Mouse (Mus musculus) fat pad, adult 2 months (tissue): Measurements from ENCODE around the gene Gns.

Experiments used
- DNase-seq: peaks from one replicate; pipeline ENCODE4 v3.0.0-alpha.2; 2011; ENCODE audit warnings: low read depth, low spot score; ENCODE audit errors: extremely low read depth

Gene Gns

GRCm38 (mm10) chr10:121429089-121429488 is 64.2 kb downstream of the Gns start:
- no peak for DNase-seq

DNA sequence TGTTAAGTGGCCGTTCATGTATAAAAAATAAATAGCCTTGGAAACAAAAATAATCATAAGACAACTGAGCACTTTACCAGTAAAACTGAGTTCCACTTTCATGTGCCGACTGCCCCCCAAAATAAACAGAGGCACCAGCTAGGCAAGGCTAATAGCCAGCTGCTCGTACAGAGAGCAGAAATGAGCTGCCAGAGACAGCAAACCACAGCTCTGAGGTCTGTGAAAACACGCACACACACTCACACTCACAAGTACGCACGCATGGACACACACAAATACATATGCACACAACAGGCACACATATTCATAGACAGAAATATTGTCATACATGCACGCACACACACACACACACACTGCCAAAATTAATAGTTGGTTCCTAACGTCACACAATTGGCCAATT is 64.7 kb downstream of the Gns start:
- DNase-seq, result no peak

DNA sequence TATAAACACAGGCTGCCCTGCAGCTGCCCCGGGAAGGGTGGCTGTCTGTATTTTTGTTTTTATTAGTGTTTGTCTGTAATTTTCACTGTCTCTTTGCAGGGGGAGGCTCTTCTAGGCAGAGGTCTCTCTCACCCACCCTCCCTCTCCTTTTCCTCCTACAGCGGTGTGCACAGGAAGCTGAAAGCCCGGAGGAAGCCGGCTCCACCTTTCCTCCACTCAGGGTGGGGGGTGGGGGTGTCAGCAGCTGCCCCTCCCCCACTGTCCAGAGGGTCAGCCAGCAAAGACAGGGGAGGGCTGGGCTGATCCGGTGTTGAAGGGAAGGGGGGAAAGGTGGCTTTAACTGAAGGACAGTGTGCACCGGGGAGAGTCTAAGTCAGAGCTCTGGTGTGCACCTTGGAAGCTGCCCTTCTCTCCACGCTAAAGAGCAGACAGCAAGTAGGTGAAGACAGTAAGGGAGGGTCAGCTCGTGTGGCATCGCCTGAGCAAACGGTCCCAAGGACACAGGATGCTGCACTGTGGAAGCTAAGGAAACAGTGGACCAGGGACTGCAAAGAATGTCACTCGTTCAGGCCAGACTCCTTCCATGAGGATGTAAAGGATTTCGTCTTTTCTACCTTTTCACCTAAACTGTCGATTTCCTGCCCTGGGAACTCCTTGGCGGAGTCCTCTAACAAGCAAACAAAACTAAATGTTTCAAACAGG is 65.2 kb downstream of the Gns start:
- DNase-seq, result no peak

DNA sequence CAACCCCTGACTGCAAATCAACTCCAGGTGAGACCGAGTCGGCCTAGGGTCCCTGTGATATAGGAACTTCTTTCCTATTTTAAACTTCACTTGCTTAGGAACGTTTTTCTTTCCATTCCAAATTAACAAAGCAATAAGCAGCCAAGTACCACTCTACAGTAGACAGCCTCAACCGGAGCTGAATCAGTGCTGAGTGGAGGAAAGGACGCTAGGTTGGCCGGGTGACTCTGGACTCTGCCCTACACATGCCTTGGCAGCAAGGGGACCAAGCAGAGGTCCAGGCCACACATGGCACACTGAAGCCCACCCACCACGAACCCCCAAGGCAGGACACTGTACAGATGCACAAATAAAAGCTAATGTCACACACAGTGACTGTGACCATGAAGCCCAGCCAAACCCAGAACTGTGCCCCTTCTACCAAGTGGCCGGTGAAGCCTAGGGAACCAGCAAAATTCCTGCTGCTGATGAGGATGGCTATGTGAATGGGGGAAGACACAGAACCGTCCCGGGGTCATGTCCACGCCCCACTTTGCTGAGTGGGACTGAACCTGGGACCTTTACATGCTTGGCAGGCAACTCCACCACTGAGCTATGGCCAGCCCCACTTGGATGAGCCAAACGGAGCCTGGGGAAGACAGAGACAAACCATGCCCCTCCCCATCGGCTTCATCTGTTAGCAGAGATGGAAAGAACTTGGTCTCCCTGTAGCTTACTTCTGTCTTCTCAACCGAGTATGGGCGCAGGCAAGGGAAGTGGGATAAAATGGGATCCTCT is 66.1 kb downstream of the Gns start:
- no peak for DNase-seq

- DNase-seq, result no peak
Observed at GRCm38 (mm10) chr10:121432041-121432634, 67.2 kb downstream of the Gns start.

GRCm38 (mm10) chr10:121432635-121433280 is 67.9 kb downstream of the Gns start:
- no peak for DNase-seq

GRCm38 (mm10) chr10:121434441-121435103 is 69.7 kb downstream of the Gns start:
- DNase-seq, result no peak

- no peak for DNase-seq
Observed at GRCm38 (mm10) chr10:121435546-121436257, 70.8 kb downstream of the Gns start.

DNA sequence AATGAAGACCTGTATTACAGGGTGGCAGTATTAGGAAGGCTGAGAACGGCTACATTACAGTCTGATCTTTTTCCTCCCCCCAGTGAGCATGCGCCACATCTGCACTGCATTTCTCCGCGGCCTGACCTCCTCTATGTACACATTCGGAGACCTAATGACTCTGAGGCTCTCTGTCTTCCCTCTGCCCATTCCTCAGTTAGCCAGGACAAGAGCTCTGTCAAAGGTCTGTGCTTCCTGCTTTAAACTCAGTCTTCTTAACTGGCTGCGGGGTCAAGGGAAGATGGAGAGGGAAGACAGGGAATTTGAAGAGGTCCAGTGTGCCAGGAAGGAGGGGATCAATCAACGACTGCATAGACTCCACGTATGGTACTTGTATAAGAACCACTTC is 71.4 kb downstream of the Gns start:
- no peak for DNase-seq

GRCm38 (mm10) chr10:121436693-121437092 is 71.8 kb downstream of the Gns start:
- DNase-seq, result no peak

DNA sequence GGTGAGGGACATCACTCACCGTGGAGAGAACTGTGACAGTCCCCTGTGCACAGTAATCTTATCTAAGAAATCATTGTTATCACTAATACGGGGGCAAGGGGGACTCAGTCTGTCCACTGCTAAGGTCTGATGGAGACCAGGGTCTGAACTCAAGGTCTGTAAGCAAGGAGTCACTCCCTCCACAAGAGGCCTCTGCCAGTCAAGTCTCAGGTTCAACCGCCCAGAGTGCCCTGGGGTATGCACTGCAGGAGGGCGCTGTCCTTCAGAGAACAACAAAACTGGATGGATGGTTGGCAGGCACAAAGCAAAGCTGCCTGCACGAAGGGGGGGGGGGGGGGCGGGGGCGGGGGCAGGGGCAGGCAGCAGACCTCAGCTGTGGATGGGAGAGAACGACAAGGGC is 73.2 kb downstream of the Gns start:
- no peak for DNase-seq

DNA sequence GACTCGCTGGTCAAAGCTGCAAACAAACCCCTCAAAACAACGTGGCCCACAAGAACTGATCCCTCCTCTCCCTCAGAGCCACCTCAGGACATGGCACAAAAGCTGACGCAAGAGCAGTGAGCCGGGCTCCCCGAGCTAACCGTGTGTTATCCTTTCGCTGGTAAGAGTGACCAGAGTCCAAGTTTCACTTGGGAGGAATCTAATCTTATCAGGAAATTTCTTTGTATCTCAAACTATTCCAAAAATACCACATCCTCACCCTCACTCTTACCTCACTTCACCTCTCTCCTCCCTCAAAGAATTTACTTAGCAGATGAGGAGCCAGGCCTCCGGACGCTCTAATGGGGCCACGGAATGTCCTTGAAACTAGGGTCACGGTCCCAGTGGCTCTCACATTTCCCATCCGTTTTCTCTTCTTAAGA is 74.4 kb downstream of the Gns start:
- no peak for DNase-seq

- DNase-seq, result no peak
Observed at GRCm38 (mm10) chr10:121443791-121444190, 78.9 kb downstream of the Gns start.

GRCm38 (mm10) chr10:121444198-121444597 is 79.3 kb downstream of the Gns start:
- no peak for DNase-seq

GRCm38 (mm10) chr10:121445808-121446207 is 80.9 kb downstream of the Gns start:
- DNase-seq, result no peak
